Mouse (Mus musculus): Measurements from ENCODE around the gene Becn1. TPM values are rescaled to one million over a fixed set of nuclear protein-coding genes. Genes with fewer than 3 reads are reported as not detected.
"Not testable (repeated sequence)": the region's sequence is repeated elsewhere in the genome, so short reads cannot be mapped to it uniquely, and the experiment has no call there.

The Becn1 gene
- polyA plus RNA-seq, 1 experiment, result 48.2 TPM

GRCm38 (mm10) chr11:101347083-101347775 is 45.1 kb upstream of the Becn1 start:
- H3K36me3 ChIP-seq (ENCODE audit: control insufficient read depth, insufficient read depth, low read length, poor library complexity, severe bottlenecking), result no peaks in the 10 kb centered on the region
- no peak overlapping the region for H3K9ac ChIP-seq (ENCODE audit: low read depth, poor library complexity, severe bottlenecking)
- no peaks in the 10 kb centered on the region for H3K9me3 ChIP-seq (replicated peaks; ENCODE audit: control insufficient read depth, insufficient read depth, low read length, poor library complexity, severe bottlenecking)
- TF ChIP-seq EP300 (IDR thresholded peaks at IDR 0.05; ENCODE audit: insufficient read depth, low read depth, low read length) (0 out of 2 replicates have a peak, but pooled peaks have one; percentile 12), POLR2A (IDR thresholded peaks at IDR 0.05; ENCODE audit: insufficient read depth, low read length) (no peak), CTCF (IDR thresholded peaks at IDR 0.05; ENCODE audit: low read depth, low read length) (peak; percentile 73)
- no peaks in the 10 kb centered on the region for H3K4me1 ChIP-seq (ENCODE audit: control insufficient read depth, insufficient read depth, low read length)
- H3K27ac ChIP-seq (ENCODE audit: insufficient read depth, low read length), result no peak overlapping the region
- H3K27me3 ChIP-seq (ENCODE audit: control insufficient read depth, insufficient read depth, low read length, poor library complexity, severe bottlenecking), result no peaks in the 10 kb centered on the region
- peak overlapping the region; percentile 39 for H3K4me3 ChIP-seq (ENCODE audit: low read depth, low read length)

GRCm38 (mm10) chr11:101338123-101338760 is 36.2 kb upstream of the Becn1 start:
- no peaks in the 10 kb centered on the region for H3K27me3 ChIP-seq (ENCODE audit: control insufficient read depth, insufficient read depth, low read length, poor library complexity, severe bottlenecking)
- H3K27ac ChIP-seq (ENCODE audit: insufficient read depth, low read length), result no peak overlapping the region
- H3K4me1 ChIP-seq (ENCODE audit: control insufficient read depth, insufficient read depth, low read length), result peaks cover 2% of the 10 kb centered on the region
- H3K4me3 ChIP-seq (ENCODE audit: low read depth, low read length), result peak overlapping the region; percentile 71
- no peaks in the 10 kb centered on the region for H3K9me3 ChIP-seq (replicated peaks; ENCODE audit: control insufficient read depth, insufficient read depth, low read length, poor library complexity, severe bottlenecking)
- TF ChIP-seq EP300 (IDR thresholded peaks at IDR 0.05; ENCODE audit: insufficient read depth, low read depth, low read length) (no peak), POLR2A (IDR thresholded peaks at IDR 0.05; ENCODE audit: insufficient read depth, low read length) (peak; percentile 23), CTCF (IDR thresholded peaks at IDR 0.05; ENCODE audit: low read depth, low read length) (no peak)
- no peaks in the 10 kb centered on the region for H3K36me3 ChIP-seq (ENCODE audit: control insufficient read depth, insufficient read depth, low read length, poor library complexity, severe bottlenecking)
- H3K9ac ChIP-seq (ENCODE audit: low read depth, poor library complexity, severe bottlenecking), result peak overlapping the region; percentile 30

DNA sequence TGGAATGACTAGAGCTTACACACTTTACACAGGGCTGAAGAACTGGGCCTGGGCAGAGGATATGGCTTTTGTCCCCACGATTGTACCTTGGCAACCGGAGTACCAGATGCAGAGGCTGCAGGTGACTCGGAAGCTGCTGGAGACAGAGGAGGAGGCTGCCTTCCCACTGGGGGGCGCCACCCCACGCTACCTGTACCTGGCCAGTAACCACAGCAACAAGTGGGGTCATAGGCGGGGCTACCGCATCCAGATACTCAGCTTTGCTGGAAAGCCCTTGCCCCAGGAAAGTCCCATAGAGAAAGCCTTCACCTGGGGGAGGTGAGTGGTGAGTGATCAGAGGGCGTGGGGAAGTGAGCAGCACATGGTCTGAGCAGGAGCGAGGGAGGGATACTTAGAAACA is 33.6 kb upstream of the Becn1 start:
- H3K9ac ChIP-seq (ENCODE audit: low read depth, poor library complexity, severe bottlenecking), result no peak overlapping the region
- H3K9me3 ChIP-seq (replicated peaks; ENCODE audit: control insufficient read depth, insufficient read depth, low read length, poor library complexity, severe bottlenecking), result no peaks in the 10 kb centered on the region
- H3K27ac ChIP-seq (ENCODE audit: insufficient read depth, low read length), result no peak overlapping the region
- H3K27me3 ChIP-seq (ENCODE audit: control insufficient read depth, insufficient read depth, low read length, poor library complexity, severe bottlenecking), result no peaks in the 10 kb centered on the region
- H3K4me1 ChIP-seq (ENCODE audit: control insufficient read depth, insufficient read depth, low read length), result peaks cover 3% of the 10 kb centered on the region
- TF ChIP-seq EP300 (IDR thresholded peaks at IDR 0.05; ENCODE audit: insufficient read depth, low read depth, low read length), result no peak
- no peak for TF ChIP-seq POLR2A (IDR thresholded peaks at IDR 0.05; ENCODE audit: insufficient read depth, low read length)
- TF ChIP-seq CTCF (IDR thresholded peaks at IDR 0.05; ENCODE audit: low read depth, low read length), result peak; percentile 79
- H3K4me3 ChIP-seq (ENCODE audit: low read depth, low read length), result peak overlapping the region; percentile 14
- H3K36me3 ChIP-seq (ENCODE audit: control insufficient read depth, insufficient read depth, low read length, poor library complexity, severe bottlenecking), result no peaks in the 10 kb centered on the region

GRCm38 (mm10) chr11:101334516-101334915 is 32.4 kb upstream of the Becn1 start:
- H3K27ac ChIP-seq (ENCODE audit: insufficient read depth, low read length), result peak overlapping the region; percentile 57

DNA sequence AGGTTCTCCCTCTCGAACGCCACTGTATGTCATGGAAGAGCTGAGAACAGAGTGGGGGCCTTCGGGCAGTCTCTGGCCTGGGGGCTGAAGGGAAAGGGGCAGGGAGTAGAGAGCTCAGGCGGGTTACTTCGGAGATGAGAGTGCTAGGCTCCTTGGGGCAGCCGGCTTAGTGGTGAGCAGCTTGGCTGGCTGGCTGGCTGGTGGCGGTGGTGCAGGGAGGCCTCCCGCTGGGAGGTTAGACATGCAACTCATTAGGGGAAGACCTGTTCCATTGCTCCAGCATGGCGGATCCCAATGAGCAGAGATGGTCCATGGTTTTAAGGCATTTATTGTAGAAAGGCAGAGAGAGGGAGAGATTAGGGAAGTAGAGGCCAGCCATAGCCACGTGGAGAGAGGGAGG is 31.9 kb upstream of the Becn1 start:
- H3K27me3 ChIP-seq (ENCODE audit: control insufficient read depth, insufficient read depth, low read length, poor library complexity, severe bottlenecking), result no peaks in the 10 kb centered on the region
- H3K4me1 ChIP-seq (ENCODE audit: control insufficient read depth, insufficient read depth, low read length), result peaks cover 6% of the 10 kb centered on the region
- H3K4me3 ChIP-seq (ENCODE audit: low read depth, low read length), result peak overlapping the region; percentile 11
- no peak overlapping the region for H3K27ac ChIP-seq (ENCODE audit: insufficient read depth, low read length)
- H3K9ac ChIP-seq (ENCODE audit: low read depth, poor library complexity, severe bottlenecking), result no peak overlapping the region
- no peaks in the 10 kb centered on the region for H3K9me3 ChIP-seq (replicated peaks; ENCODE audit: control insufficient read depth, insufficient read depth, low read length, poor library complexity, severe bottlenecking)
- H3K36me3 ChIP-seq (ENCODE audit: control insufficient read depth, insufficient read depth, low read length, poor library complexity, severe bottlenecking), result no peaks in the 10 kb centered on the region
- no peak for TF ChIP-seq CTCF (IDR thresholded peaks at IDR 0.05; ENCODE audit: low read depth, low read length)

More at GRCm38 (mm10) chr11:101334516-101334915, 32.4 kb upstream of the Becn1 start:
- Histone ChIP-seq H3K4me3 (ENCODE audit: low read depth, low read length) (peak overlapping the region; percentile 11; the same call in 1 of the 2 replicates), H3K4me1 (ENCODE audit: control insufficient read depth, insufficient read depth, low read length) (peaks cover 6% of the 10 kb centered on the region), H3K9ac (ENCODE audit: low read depth, poor library complexity, severe bottlenecking) (no peak overlapping the region), H3K36me3 (ENCODE audit: control insufficient read depth, insufficient read depth, low read length, poor library complexity, severe bottlenecking) (no peaks in the 10 kb centered on the region), H3K9me3 (replicated peaks; ENCODE audit: control insufficient read depth, insufficient read depth, low read length, poor library complexity, severe bottlenecking) (no peaks in the 10 kb centered on the region), H3K27me3 (ENCODE audit: control insufficient read depth, insufficient read depth, low read length, poor library complexity, severe bottlenecking) (no peaks in the 10 kb centered on the region)
- TF ChIP-seq POLR2A (IDR thresholded peaks at IDR 0.05; ENCODE audit: insufficient read depth, low read length) (peak; percentile 34), CTCF (IDR thresholded peaks at IDR 0.05; ENCODE audit: low read depth, low read length) (no peak), EP300 (IDR thresholded peaks at IDR 0.05; ENCODE audit: insufficient read depth, low read depth, low read length) (peak; percentile 94)

DNA sequence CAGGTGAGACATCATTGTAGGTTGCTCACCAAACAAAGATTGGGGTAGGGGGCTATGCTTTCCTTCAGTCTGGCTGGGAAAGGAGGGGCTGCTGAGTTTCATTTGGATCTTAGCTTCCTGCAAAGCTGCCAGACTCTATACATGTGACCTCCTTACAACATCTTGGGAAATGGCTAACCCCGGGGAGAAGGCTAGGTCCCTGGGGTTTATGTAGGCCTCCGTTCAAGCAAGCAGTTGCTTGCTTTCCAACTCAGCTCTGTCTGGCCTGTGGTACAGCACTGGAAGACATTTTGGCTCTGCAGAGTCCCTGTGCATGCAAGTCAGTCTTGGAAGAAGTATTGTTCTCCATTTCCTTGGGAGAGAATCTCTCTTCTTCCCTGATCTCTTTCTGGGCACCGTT is 30.5 kb upstream of the Becn1 start:
- H3K4me1 ChIP-seq (ENCODE audit: control insufficient read depth, insufficient read depth, low read length), result peaks cover 8% of the 10 kb centered on the region
- H3K27ac ChIP-seq (ENCODE audit: insufficient read depth, low read length), result no peak overlapping the region
- no peaks in the 10 kb centered on the region for H3K36me3 ChIP-seq (ENCODE audit: control insufficient read depth, insufficient read depth, low read length, poor library complexity, severe bottlenecking)
- no peak for TF ChIP-seq EP300 (IDR thresholded peaks at IDR 0.05; ENCODE audit: insufficient read depth, low read depth, low read length)
- TF ChIP-seq CTCF (IDR thresholded peaks at IDR 0.05; ENCODE audit: low read depth, low read length), result no peak
- TF ChIP-seq POLR2A (IDR thresholded peaks at IDR 0.05; ENCODE audit: insufficient read depth, low read length), result no peak
- H3K4me3 ChIP-seq (ENCODE audit: low read depth, low read length), result no peak overlapping the region
- no peaks in the 10 kb centered on the region for H3K9me3 ChIP-seq (replicated peaks; ENCODE audit: control insufficient read depth, insufficient read depth, low read length, poor library complexity, severe bottlenecking)
- H3K27me3 ChIP-seq (ENCODE audit: control insufficient read depth, insufficient read depth, low read length, poor library complexity, severe bottlenecking), result no peaks in the 10 kb centered on the region
- H3K9ac ChIP-seq (ENCODE audit: low read depth, poor library complexity, severe bottlenecking), result no peak overlapping the region

- not testable (repeated sequence) for H3K4me1 ChIP-seq (ENCODE audit: control insufficient read depth, insufficient read depth, low read length); H3K4me3 ChIP-seq (ENCODE audit: low read depth, low read length); H3K27me3 ChIP-seq (ENCODE audit: control insufficient read depth, insufficient read depth, low read length, poor library complexity, severe bottlenecking); H3K9ac ChIP-seq (ENCODE audit: low read depth, poor library complexity, severe bottlenecking); H3K36me3 ChIP-seq (ENCODE audit: control insufficient read depth, insufficient read depth, low read length, poor library complexity, severe bottlenecking); H3K9me3 ChIP-seq (replicated peaks; ENCODE audit: control insufficient read depth, insufficient read depth, low read length, poor library complexity, severe bottlenecking); H3K27ac ChIP-seq (ENCODE audit: insufficient read depth, low read length)
Measured at GRCm38 (mm10) chr11:101330961-101331360, 28.9 kb upstream of the Becn1 start.
